Mouse (Mus musculus): ENCODE data around the gene Cd47. TPM values are rescaled to one million over a fixed set of nuclear protein-coding genes. Genes with fewer than 3 reads are reported as not detected.
"Not testable (repeated sequence)": the region's sequence is repeated elsewhere in the genome, so short reads cannot be mapped to it uniquely, and the experiment has no call there.

Cd47 gene
- polyA plus RNA-seq, 1 experiment from 2014 or later, result 95.2 TPM

- DNase-seq (ENCODE audit: low spot score) (no peak), ATAC-seq (ENCODE audit: low FRiP score, low TSS enrichment) (no peak)
- Histone ChIP-seq H3K9me3 (ENCODE audit: control insufficient read depth, low read length) (no peaks in the 10 kb centered on the region), H3K4me2 (replicated peaks; ENCODE audit: low read depth) (no peak overlapping the region), H3K4me3 (ENCODE audit: low read depth, low read length) (no peak overlapping the region), H3K36me3 (ENCODE audit: control insufficient read depth, insufficient read depth, low read length) (no peaks in the 10 kb centered on the region), H3K27me3 (ENCODE audit: control insufficient read depth, insufficient read depth, low read length) (no peaks in the 10 kb centered on the region), H3K4me1 (replicated peaks; ENCODE audit: control insufficient read depth, insufficient read depth) (no peaks in the 10 kb centered on the region), H3K9ac (ENCODE audit: low read length) (no peak overlapping the region), H3K27ac (replicated peaks) (no peak overlapping the region)
- TF ChIP-seq EP300 (optimal IDR thresholded peaks at IDR 0.05), result no peak
- no peak for TF ChIP-seq CTCF (IDR thresholded peaks at IDR 0.05; ENCODE audit: low read depth)
- WGBS, result 69% methylated on average over 10 of the region's 10 CpGs
These were observed 12.7 kb downstream of the Cd47 start for GRCm38 (mm10) chr16:49812821-49813616.

GRCm38 (mm10) chr16:49814419-49814818 is 14.1 kb downstream of the Cd47 start:
- H3K4me3 ChIP-seq (ENCODE audit: low read depth, low read length), result no peak overlapping the region
- no peak overlapping the region for H3K4me2 ChIP-seq (replicated peaks; ENCODE audit: low read depth)
- DNase-seq (ENCODE audit: low spot score) (no peak), ATAC-seq (ENCODE audit: low FRiP score, low TSS enrichment) (no peak)
- TF ChIP-seq EP300 (optimal IDR thresholded peaks at IDR 0.05) (no peak), CTCF (IDR thresholded peaks at IDR 0.05; ENCODE audit: low read depth) (no peak)
- no peaks in the 10 kb centered on the region for H3K27me3 ChIP-seq (ENCODE audit: control insufficient read depth, insufficient read depth, low read length)
- H3K4me1 ChIP-seq (replicated peaks; ENCODE audit: control insufficient read depth, insufficient read depth), result no peaks in the 10 kb centered on the region
- H3K9ac ChIP-seq (ENCODE audit: low read length), result no peak overlapping the region
- H3K9me3 ChIP-seq (ENCODE audit: control insufficient read depth, low read length), result no peaks in the 10 kb centered on the region
- no peak overlapping the region for H3K27ac ChIP-seq (replicated peaks)
- WGBS, result 56% methylated on average over 4 of the region's 4 CpGs
- H3K36me3 ChIP-seq (ENCODE audit: control insufficient read depth, insufficient read depth, low read length), result no peaks in the 10 kb centered on the region

GRCm38 (mm10) chr16:49816889-49817288 is 16.6 kb downstream of the Cd47 start:
- no peak for TF ChIP-seq CTCF (IDR thresholded peaks at IDR 0.05; ENCODE audit: low read depth)
- TF ChIP-seq EP300 (optimal IDR thresholded peaks at IDR 0.05), result no peak
- ATAC-seq (ENCODE audit: low FRiP score, low TSS enrichment), result no peak

GRCm38 (mm10) chr16:49818146-49818545 is 17.8 kb downstream of the Cd47 start:
- H3K4me1 ChIP-seq (replicated peaks; ENCODE audit: control insufficient read depth, insufficient read depth), result no peaks in the 10 kb centered on the region
- DNase-seq (ENCODE audit: low spot score), result no peak
- no peak overlapping the region for H3K9ac ChIP-seq (ENCODE audit: low read length)
- no peak overlapping the region for H3K4me3 ChIP-seq (ENCODE audit: low read depth, low read length)
- no peak overlapping the region for H3K27ac ChIP-seq (replicated peaks)
- TF ChIP-seq CTCF (IDR thresholded peaks at IDR 0.05; ENCODE audit: low read depth) (no peak), EP300 (optimal IDR thresholded peaks at IDR 0.05) (no peak)
- WGBS, result 60% methylated on average over 5 of the region's 5 CpGs
- no peaks in the 10 kb centered on the region for H3K36me3 ChIP-seq (ENCODE audit: control insufficient read depth, insufficient read depth, low read length)
- ATAC-seq (ENCODE audit: low FRiP score, low TSS enrichment), result no peak
- no peaks in the 10 kb centered on the region for H3K9me3 ChIP-seq (ENCODE audit: control insufficient read depth, low read length)
- H3K27me3 ChIP-seq (ENCODE audit: control insufficient read depth, insufficient read depth, low read length), result no peaks in the 10 kb centered on the region
- no peak overlapping the region for H3K4me2 ChIP-seq (replicated peaks; ENCODE audit: low read depth)

More at GRCm38 (mm10) chr16:49816889-49817288, 16.6 kb downstream of the Cd47 start:
- Histone ChIP-seq H3K27ac (replicated peaks) (no peak overlapping the region), H3K4me2 (replicated peaks; ENCODE audit: low read depth) (no peak overlapping the region), H3K9me3 (ENCODE audit: control insufficient read depth, low read length) (no peaks in the 10 kb centered on the region), H3K9ac (ENCODE audit: low read length) (no peak overlapping the region), H3K27me3 (ENCODE audit: control insufficient read depth, insufficient read depth, low read length) (no peaks in the 10 kb centered on the region), H3K4me3 (ENCODE audit: low read depth, low read length) (no peak overlapping the region), H3K36me3 (ENCODE audit: control insufficient read depth, insufficient read depth, low read length) (no peaks in the 10 kb centered on the region), H3K4me1 (replicated peaks; ENCODE audit: control insufficient read depth, insufficient read depth) (no peaks in the 10 kb centered on the region)
- DNase-seq (ENCODE audit: low spot score), result no peak
- 100% methylated on average over 3 of the region's 3 CpGs for WGBS

GRCm38 (mm10) chr16:49818627-49819026 is 18.3 kb downstream of the Cd47 start:
- H3K27me3 ChIP-seq (ENCODE audit: control insufficient read depth, insufficient read depth, low read length), result no peaks in the 10 kb centered on the region
- no peak for TF ChIP-seq CTCF (IDR thresholded peaks at IDR 0.05; ENCODE audit: low read depth)
- TF ChIP-seq EP300 (optimal IDR thresholded peaks at IDR 0.05), result no peak
- no peaks in the 10 kb centered on the region for H3K9me3 ChIP-seq (ENCODE audit: control insufficient read depth, low read length)
- ATAC-seq (ENCODE audit: low FRiP score, low TSS enrichment) (no peak), DNase-seq (ENCODE audit: low spot score) (no peak)
- H3K9ac ChIP-seq (ENCODE audit: low read length), result no peak overlapping the region
- H3K27ac ChIP-seq (replicated peaks), result no peak overlapping the region
- H3K4me2 ChIP-seq (replicated peaks; ENCODE audit: low read depth), result no peak overlapping the region
- no peaks in the 10 kb centered on the region for H3K36me3 ChIP-seq (ENCODE audit: control insufficient read depth, insufficient read depth, low read length)
- no peak overlapping the region for H3K4me3 ChIP-seq (ENCODE audit: low read depth, low read length)
- no peaks in the 10 kb centered on the region for H3K4me1 ChIP-seq (replicated peaks; ENCODE audit: control insufficient read depth, insufficient read depth)
- WGBS, result 60% methylated on average over 6 of the region's 6 CpGs

- DNase-seq (ENCODE audit: low spot score) (no peak), ATAC-seq (ENCODE audit: low FRiP score, low TSS enrichment) (no peak)
- Histone ChIP-seq H3K9me3 (ENCODE audit: control insufficient read depth, low read length) (no peaks in the 10 kb centered on the region), H3K4me1 (replicated peaks; ENCODE audit: control insufficient read depth, insufficient read depth) (no peaks in the 10 kb centered on the region), H3K36me3 (ENCODE audit: control insufficient read depth, insufficient read depth, low read length) (no peaks in the 10 kb centered on the region; the same call in 1 of the 2 replicates), H3K4me2 (replicated peaks; ENCODE audit: low read depth) (no peak overlapping the region), H3K4me3 (ENCODE audit: low read depth, low read length) (no peak overlapping the region), H3K27ac (replicated peaks) (no peak overlapping the region), H3K27me3 (ENCODE audit: control insufficient read depth, insufficient read depth, low read length) (no peaks in the 10 kb centered on the region), H3K9ac (ENCODE audit: low read length) (no peak overlapping the region)
- TF ChIP-seq EP300 (optimal IDR thresholded peaks at IDR 0.05), result no peak
- WGBS, result 77% methylated on average over 3 of the region's 3 CpGs
These were observed 19.2 kb downstream of the Cd47 start for GRCm38 (mm10) chr16:49819494-49819893.

GRCm38 (mm10) chr16:49830911-49831310 is 30.6 kb downstream of the Cd47 start:
- not testable (repeated sequence) for H3K4me2 ChIP-seq (replicated peaks; ENCODE audit: low read depth); H3K4me3 ChIP-seq (ENCODE audit: low read depth, low read length); H3K4me1 ChIP-seq (replicated peaks; ENCODE audit: control insufficient read depth, insufficient read depth); H3K27me3 ChIP-seq (ENCODE audit: control insufficient read depth, insufficient read depth, low read length); DNase-seq (ENCODE audit: low spot score); H3K27ac ChIP-seq (replicated peaks); H3K9ac ChIP-seq (ENCODE audit: low read length); H3K36me3 ChIP-seq (ENCODE audit: control insufficient read depth, insufficient read depth, low read length); H3K9me3 ChIP-seq (ENCODE audit: control insufficient read depth, low read length); ATAC-seq (ENCODE audit: low FRiP score, low TSS enrichment)
- 89% methylated on average over 3 of the region's 3 CpGs for WGBS

Measured in stomach, postnatal 0 days (tissue).